Mouse (Mus musculus): ENCODE results near the gene Ankrd44. TPM values are rescaled to one million over a fixed set of nuclear protein-coding genes. Genes with fewer than 3 reads are reported as not detected.

The Ankrd44 gene
- polyA plus RNA-seq, 1 experiment, result 2.2 TPM

- H3K4me3 ChIP-seq (ENCODE audit: insufficient read depth, poor library complexity, severe bottlenecking), result no peak overlapping the region
- no peaks in the 10 kb centered on the region for H3K36me3 ChIP-seq (ENCODE audit: control insufficient read depth, insufficient read depth)
- TF ChIP-seq MYOG (IDR thresholded peaks at IDR 0.05; ENCODE audit: control insufficient read depth, extremely low read depth, insufficient read length), result no peak
- no peak for TF ChIP-seq USF1 (IDR thresholded peaks at IDR 0.05; ENCODE audit: low read depth)
- no peak for TF ChIP-seq MAX (IDR thresholded peaks at IDR 0.05)
- TF ChIP-seq MYOD1 (IDR thresholded peaks at IDR 0.05; ENCODE audit: control insufficient read depth, insufficient read length, low read depth), result no peak
- TF ChIP-seq CEBPB (IDR thresholded peaks at IDR 0.05; ENCODE audit: low read depth), result no peak
- TF ChIP-seq CTCF (IDR thresholded peaks at IDR 0.05; ENCODE audit: control insufficient read depth, insufficient read depth, insufficient read length), result no peak
- H3K79me3 ChIP-seq (ENCODE audit: low read depth), result no peaks in the 10 kb centered on the region
- no peaks in the 10 kb centered on the region for H3K27me3 ChIP-seq (ENCODE audit: control insufficient read depth, insufficient read depth, insufficient read length)
- H3ac ChIP-seq (ENCODE audit: control insufficient read depth, insufficient read length, low read depth), result no peak overlapping the region
- H3K79me2 ChIP-seq (ENCODE audit: control insufficient read depth, insufficient read depth), result no peaks in the 10 kb centered on the region
Measured at GRCm38 (mm10) chr1:54707888-54708565, 218.2 kb downstream of the Ankrd44 start.

- Histone ChIP-seq H3ac (ENCODE audit: control insufficient read depth, insufficient read length, low read depth) (no peak overlapping the region), H3K36me3 (ENCODE audit: control insufficient read depth, insufficient read depth) (no peaks in the 10 kb centered on the region), H3K79me3 (ENCODE audit: low read depth) (no peaks in the 10 kb centered on the region), H3K27me3 (ENCODE audit: control insufficient read depth, insufficient read depth, insufficient read length) (no peaks in the 10 kb centered on the region), H3K79me2 (ENCODE audit: control insufficient read depth, insufficient read depth) (no peaks in the 10 kb centered on the region), H3K4me3 (ENCODE audit: insufficient read depth, poor library complexity, severe bottlenecking) (no peak overlapping the region)
- TF ChIP-seq MYOG (IDR thresholded peaks at IDR 0.05; ENCODE audit: control insufficient read depth, extremely low read depth, insufficient read length) (no peak), USF1 (IDR thresholded peaks at IDR 0.05; ENCODE audit: low read depth) (no peak), MAX (IDR thresholded peaks at IDR 0.05) (no peak)
Measured at GRCm38 (mm10) chr1:54707036-54707887, 218.9 kb downstream of the Ankrd44 start.

GRCm38 (mm10) chr1:54706621-54707020 is 219.6 kb downstream of the Ankrd44 start:
- no peak for TF ChIP-seq MYOG (IDR thresholded peaks at IDR 0.05; ENCODE audit: control insufficient read depth, extremely low read depth, insufficient read length)
- TF ChIP-seq USF1 (IDR thresholded peaks at IDR 0.05; ENCODE audit: low read depth), result no peak
- no peak for TF ChIP-seq CEBPB (IDR thresholded peaks at IDR 0.05; ENCODE audit: low read depth)
- TF ChIP-seq MAX (IDR thresholded peaks at IDR 0.05), result no peak
- no peak for TF ChIP-seq CTCF (IDR thresholded peaks at IDR 0.05; ENCODE audit: control insufficient read depth, insufficient read depth, insufficient read length)
- TF ChIP-seq FOSL1 (IDR thresholded peaks at IDR 0.05; ENCODE audit: insufficient read depth, low read length, poor library complexity, severe bottlenecking), result no peak
- TF ChIP-seq MYOD1 (IDR thresholded peaks at IDR 0.05; ENCODE audit: control insufficient read depth, insufficient read length, low read depth), result no peak
- Histone ChIP-seq H3K36me3 (ENCODE audit: control insufficient read depth, insufficient read depth) (no peaks in the 10 kb centered on the region), H3K27me3 (ENCODE audit: control insufficient read depth, insufficient read depth, insufficient read length) (no peaks in the 10 kb centered on the region), H3K4me3 (ENCODE audit: insufficient read depth, poor library complexity, severe bottlenecking) (no peak overlapping the region), H3ac (ENCODE audit: control insufficient read depth, insufficient read length, low read depth) (no peak overlapping the region), H3K79me3 (ENCODE audit: low read depth) (no peaks in the 10 kb centered on the region), H3K79me2 (ENCODE audit: control insufficient read depth, insufficient read depth) (no peaks in the 10 kb centered on the region)

GRCm38 (mm10) chr1:54703466-54703865 is 222.7 kb downstream of the Ankrd44 start:
- TF ChIP-seq USF1 (IDR thresholded peaks at IDR 0.05; ENCODE audit: low read depth), result no peak
- TF ChIP-seq FOSL1 (IDR thresholded peaks at IDR 0.05; ENCODE audit: insufficient read depth, low read length, poor library complexity, severe bottlenecking), result no peak
- no peak for TF ChIP-seq CEBPB (IDR thresholded peaks at IDR 0.05; ENCODE audit: low read depth)
- TF ChIP-seq CTCF (IDR thresholded peaks at IDR 0.05; ENCODE audit: control insufficient read depth, insufficient read depth, insufficient read length), result no peak

GRCm38 (mm10) chr1:54702918-54703317 is 223.3 kb downstream of the Ankrd44 start:
- no peaks in the 10 kb centered on the region for H3K27me3 ChIP-seq (ENCODE audit: control insufficient read depth, insufficient read depth, insufficient read length)
- no peaks in the 10 kb centered on the region for H3K79me3 ChIP-seq (ENCODE audit: low read depth)
- no peaks in the 10 kb centered on the region for H3K36me3 ChIP-seq (ENCODE audit: control insufficient read depth, insufficient read depth)
- H3ac ChIP-seq (ENCODE audit: control insufficient read depth, insufficient read length, low read depth), result no peak overlapping the region
- TF ChIP-seq CTCF (IDR thresholded peaks at IDR 0.05; ENCODE audit: control insufficient read depth, insufficient read depth, insufficient read length) (no peak), USF1 (IDR thresholded peaks at IDR 0.05; ENCODE audit: low read depth) (no peak)
- H3K79me2 ChIP-seq (ENCODE audit: control insufficient read depth, insufficient read depth), result no peaks in the 10 kb centered on the region
- no peak overlapping the region for H3K4me3 ChIP-seq (ENCODE audit: insufficient read depth, poor library complexity, severe bottlenecking)

More at GRCm38 (mm10) chr1:54703466-54703865, 222.7 kb downstream of the Ankrd44 start:
- Histone ChIP-seq H3K79me2 (ENCODE audit: control insufficient read depth, insufficient read depth) (no peaks in the 10 kb centered on the region), H3K79me3 (ENCODE audit: low read depth) (no peaks in the 10 kb centered on the region), H3K36me3 (ENCODE audit: control insufficient read depth, insufficient read depth) (no peaks in the 10 kb centered on the region), H3K4me3 (ENCODE audit: insufficient read depth, poor library complexity, severe bottlenecking) (no peak overlapping the region), H3ac (ENCODE audit: control insufficient read depth, insufficient read length, low read depth) (no peak overlapping the region), H3K27me3 (ENCODE audit: control insufficient read depth, insufficient read depth, insufficient read length) (no peaks in the 10 kb centered on the region)

GRCm38 (mm10) chr1:54695396-54695795 is 230.8 kb downstream of the Ankrd44 start:
- Histone ChIP-seq H3K4me3 (ENCODE audit: insufficient read depth, poor library complexity, severe bottlenecking) (no peak overlapping the region), H3ac (ENCODE audit: control insufficient read depth, insufficient read length, low read depth) (no peak overlapping the region), H3K36me3 (ENCODE audit: control insufficient read depth, insufficient read depth) (no peaks in the 10 kb centered on the region), H3K79me2 (ENCODE audit: control insufficient read depth, insufficient read depth) (no peaks in the 10 kb centered on the region), H3K79me3 (ENCODE audit: low read depth) (no peaks in the 10 kb centered on the region), H3K27me3 (ENCODE audit: control insufficient read depth, insufficient read depth, insufficient read length) (no peaks in the 10 kb centered on the region)
- TF ChIP-seq USF1 (IDR thresholded peaks at IDR 0.05; ENCODE audit: low read depth) (no peak), CEBPB (IDR thresholded peaks at IDR 0.05; ENCODE audit: low read depth) (no peak), MYOD1 (IDR thresholded peaks at IDR 0.05; ENCODE audit: control insufficient read depth, insufficient read length, low read depth) (no peak), FOSL1 (IDR thresholded peaks at IDR 0.05; ENCODE audit: insufficient read depth, low read length, poor library complexity, severe bottlenecking) (no peak), MAX (IDR thresholded peaks at IDR 0.05) (no peak), CTCF (IDR thresholded peaks at IDR 0.05; ENCODE audit: control insufficient read depth, insufficient read depth, insufficient read length) (no peak), MYOG (IDR thresholded peaks at IDR 0.05; ENCODE audit: control insufficient read depth, extremely low read depth, insufficient read length) (no peak)
